Mouse (Mus musculus) ES-Bruce4 (cell line): Measurements from ENCODE around the gene Lrp6.

ENCODE experiments used
- CTCF ChIP-seq: IDR thresholded peaks from one replicate; pipeline ENCODE4 v1.8.1; 2011; ENCODE audit warnings: low read depth, low read length
- EP300 ChIP-seq: IDR thresholded peaks from 2 replicates; pipeline ENCODE4 v1.6.1; 2011; ENCODE audit warnings: low read depth, low read length; ENCODE audit not compliant: insufficient read depth

DNA sequence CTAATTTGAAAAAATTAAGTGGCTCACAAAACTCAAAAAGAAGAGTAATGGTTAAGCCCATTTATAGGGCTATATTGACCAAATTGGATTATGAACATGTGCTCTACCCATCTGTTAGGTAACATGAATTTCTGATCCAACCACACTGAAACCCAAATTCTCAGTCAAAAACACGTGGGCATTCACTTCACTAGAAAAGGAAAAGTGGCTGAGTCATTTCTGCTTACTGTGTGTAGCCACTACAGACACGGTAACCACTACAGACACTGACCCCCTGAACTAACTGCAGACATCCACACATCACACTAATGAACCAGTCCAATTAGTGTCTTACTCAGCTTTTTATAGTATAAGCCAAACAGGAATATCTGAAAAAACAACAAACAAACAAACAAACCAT is 22.7 kb downstream of the Lrp6 start:
- no peak for TF ChIP-seq CTCF
- no peak for TF ChIP-seq EP300
